17 mouse cellular contexts compared by ENCODE assay signal in genomic region chr19:11335932-11336331, GRCm38 (mm10). TPM values are rescaled to one million over a fixed set of nuclear protein-coding genes. Genes with fewer than 3 reads are reported as not detected.
DNase-seq lines count a peak whose midpoint lies in the region; ATAC-seq and TF ChIP-seq lines count a peak whose summit lies in the region.
"Had no signal": no experiment of that assay in that cellular context is flagged by ENCODE, and none has a peak within 500 bp of the region (broad histone marks: within the 10 kb centered on the region; RNA-seq: fewer than 3 reads in every experiment).

Gene Ms4a7 (minus strand): TSS chr19:11336146.

- DNase-seq in kidney, postnatal 0 days (ENCODE audit: low spot score), result no peak
- DNase-seq in kidney, postnatal 14 days, result no peak
- no peak for DNase-seq in thymus, adult 2 months
- DNase-seq in thymus, postnatal 4 days, result no peak
- no peak for DNase-seq in stomach, postnatal 0 days (ENCODE audit: low spot score)
- DNase-seq in adrenal gland, adult 2 months, result no peak
- DNase-seq: cerebellum, adult 2 months; heart, postnatal 10 days; kidney, adult 11 months; kidney, postnatal 25 days; right cerebral cortex, postnatal 14 days; thymus, postnatal 14 days had no signal

- no peak within 1 kb of the TSS for H3K9ac ChIP-seq in kidney, postnatal 0 days (ENCODE audit: low read depth, low read length)
- H3K9ac ChIP-seq in stomach, postnatal 0 days (ENCODE audit: low read length), result no peak within 1 kb of the TSS
- no peak within 1 kb of the TSS for H3K9ac ChIP-seq in forebrain, embryonic 15.5 days (replicated peaks)
- H3K9ac ChIP-seq: hindbrain, embryonic 14.5 days had no signal

- H3K79me2 ChIP-seq in macrophage (ENCODE audit: inconsistent target), result peaks cover 50% of the 10 kb centered on the region

- no peaks in the 10 kb centered on the region for H3K4me1 ChIP-seq in kidney, postnatal 0 days (replicated peaks; ENCODE audit: insufficient read depth, low read length)
- no peaks in the 10 kb centered on the region for H3K4me1 ChIP-seq in thymus, adult 2 months (replicated peaks; ENCODE audit: control insufficient read depth, insufficient read depth, low read length)
- no peaks in the 10 kb centered on the region for H3K4me1 ChIP-seq in stomach, postnatal 0 days (replicated peaks; ENCODE audit: control insufficient read depth, insufficient read depth)
- H3K4me1 ChIP-seq in forebrain, embryonic 15.5 days, result no peaks in the 10 kb centered on the region
- H3K4me1 ChIP-seq: midbrain, embryonic 10.5 days had no signal

- no peak for TF ChIP-seq POLR2A in thymus, adult 2 months (IDR thresholded peaks at IDR 0.05; ENCODE audit: control insufficient read depth, extremely low read depth, insufficient read depth, low read length, poor library complexity)

- TF ChIP-seq EP300 in stomach, postnatal 0 days (optimal IDR thresholded peaks at IDR 0.05), result no peak

- TF ChIP-seq CTCF in kidney, postnatal 0 days (IDR thresholded peaks at IDR 0.05; ENCODE audit: low read depth), result no peak
- TF ChIP-seq CTCF in thymus, adult 2 months (IDR thresholded peaks at IDR 0.05; ENCODE audit: borderline replicate concordance, control insufficient read depth, extremely low read depth, insufficient read depth, low read length, poor library complexity), result no peak
- no peak for TF ChIP-seq CTCF in stomach, postnatal 0 days (IDR thresholded peaks at IDR 0.05; ENCODE audit: low read depth)

- ATAC-seq in kidney, postnatal 0 days (replicated peaks; ENCODE audit: low FRiP score, low read depth), result no peak
- no peak for ATAC-seq in stomach, postnatal 0 days (ENCODE audit: low FRiP score, low TSS enrichment)
- ATAC-seq in forebrain, embryonic 15.5 days (replicated peaks), result no peak

- 77% methylated on average over 6 of the region's 6 CpGs for WGBS in kidney, postnatal 0 days
- 15% methylated on average over 6 of the region's 6 CpGs for WGBS in thymus, adult 2 months
- WGBS in macrophage (ENCODE audit: missing documents), result 6% methylated on average over 6 of the region's 6 CpGs
- 70% methylated on average over 6 of the region's 6 CpGs for WGBS in stomach, postnatal 0 days
- 83% methylated on average over 6 of the region's 6 CpGs for WGBS in forebrain, embryonic 15.5 days

- H3K27me3 ChIP-seq in kidney, postnatal 0 days (ENCODE audit: insufficient read depth, low read length), result no peaks in the 10 kb centered on the region
- no peaks in the 10 kb centered on the region for H3K27me3 ChIP-seq in thymus, adult 2 months (ENCODE audit: control insufficient read depth, insufficient read depth, low read length)
- no peaks in the 10 kb centered on the region for H3K27me3 ChIP-seq in stomach, postnatal 0 days (ENCODE audit: control insufficient read depth, insufficient read depth, low read length)
- H3K27me3 ChIP-seq in forebrain, embryonic 15.5 days, result no peaks in the 10 kb centered on the region

- no peaks in the 10 kb centered on the region for H3K9me3 ChIP-seq in kidney, postnatal 0 days (replicated peaks; ENCODE audit: low read length)
- no peaks in the 10 kb centered on the region for H3K9me3 ChIP-seq in stomach, postnatal 0 days (ENCODE audit: control insufficient read depth, low read length)
- no peaks in the 10 kb centered on the region for H3K9me3 ChIP-seq in forebrain, embryonic 15.5 days
- H3K9me3 ChIP-seq: midbrain, embryonic 10.5 days had no signal

- H3K36me3 ChIP-seq in kidney, postnatal 0 days (ENCODE audit: insufficient read depth, low read length), result no peaks in the 10 kb centered on the region
- H3K36me3 ChIP-seq in thymus, adult 2 months (ENCODE audit: control insufficient read depth, insufficient read depth, low read length), result no peaks in the 10 kb centered on the region
- H3K36me3 ChIP-seq in macrophage (ENCODE audit: inconsistent target), result peaks cover 3% of the 10 kb centered on the region; the same call in 1 of the 2 replicates
- no peaks in the 10 kb centered on the region for H3K36me3 ChIP-seq in stomach, postnatal 0 days (ENCODE audit: control insufficient read depth, insufficient read depth, low read length)
- no peaks in the 10 kb centered on the region for H3K36me3 ChIP-seq in forebrain, embryonic 15.5 days
- H3K36me3 ChIP-seq: midbrain, embryonic 10.5 days had no signal

- no peak within 1 kb of the TSS for H3K4me2 ChIP-seq in kidney, postnatal 0 days (ENCODE audit: low read length)
- H3K4me2 ChIP-seq in stomach, postnatal 0 days (replicated peaks; ENCODE audit: low read depth), result no peak within 1 kb of the TSS
- no peak within 1 kb of the TSS for H3K4me2 ChIP-seq in forebrain, embryonic 15.5 days (replicated peaks)
- H3K4me2 ChIP-seq: hindbrain, embryonic 14.5 days had no signal

- no peak within 1 kb of the TSS for H3K4me3 ChIP-seq in kidney, postnatal 0 days (replicated peaks; ENCODE audit: low read depth, low read length)
- H3K4me3 ChIP-seq in thymus, adult 2 months (ENCODE audit: control insufficient read depth, insufficient read depth, low read length), result no peak within 1 kb of the TSS
- H3K4me3 ChIP-seq in macrophage (ENCODE audit: inconsistent target), result peak within 1 kb of the TSS; percentile 44
- no peak within 1 kb of the TSS for H3K4me3 ChIP-seq in stomach, postnatal 0 days (ENCODE audit: low read depth, low read length)
- H3K4me3 ChIP-seq in forebrain, embryonic 15.5 days, result no peak within 1 kb of the TSS
- H3K4me3 ChIP-seq: midbrain, embryonic 10.5 days had no signal

- no peak within 1 kb of the TSS for H3K27ac ChIP-seq in kidney, postnatal 0 days
- no peak within 1 kb of the TSS for H3K27ac ChIP-seq in thymus, adult 2 months (ENCODE audit: control insufficient read depth, insufficient read depth, low read length)
- peak within 1 kb of the TSS; percentile 88 for H3K27ac ChIP-seq in macrophage
- no peak within 1 kb of the TSS for H3K27ac ChIP-seq in stomach, postnatal 0 days (replicated peaks)
- no peak within 1 kb of the TSS for H3K27ac ChIP-seq in forebrain, embryonic 15.5 days (replicated peaks)
- H3K27ac ChIP-seq: hindbrain, embryonic 14.5 days; midbrain, embryonic 10.5 days had no signal

RNA-seq across cellular contexts. Expression of gene Ms4a7, which starts in this region (rescaled TPM):
- 9.7 and 11.8 TPM in 2 replicates for polyA plus RNA-seq in kidney, postnatal 0 days (2015; fragmentation: Nextera tagmentation; extraction: Ambion mirVana)
- 5.8 and 10.6 TPM in 2 replicates for polyA plus RNA-seq in thymus, adult 2 months (2012; rRNA removed)
- 1,000 to 10,000 TPM in 13 of 26 experiments, 100 to 1,000 TPM in 13; 303 to 1,575 (median 1,009) TPM for total RNA-seq in macrophage (2018; cell fraction: chromatin; rRNA removed)
- total RNA-seq in macrophage (2018; cell fraction: cytosol; rRNA removed), result 1,000 to 10,000 TPM in 25 of 26 experiments, 100 to 1,000 TPM in 1; 984 to 1,503 (median 1,237) TPM
- 1,000 to 10,000 TPM in 23 of 26 experiments, 100 to 1,000 TPM in 3; 589 to 1,469 (median 1,159) TPM for total RNA-seq in macrophage (2018; cell fraction: nucleus; rRNA removed)
- 1,229 to 1,780 TPM (median 1,290 TPM) in 3 replicates for polyA plus RNA-seq in macrophage (2018)
- 13.6 and 15.0 TPM in 2 replicates for polyA plus RNA-seq in stomach, postnatal 0 days (2015; fragmentation: Nextera tagmentation; extraction: Ambion mirVana)
- 1 to 10 TPM; 1.9 TPM for total RNA-seq in adrenal gland, adult 2 months (2021)
- 0.85 and 1.2 TPM in 2 replicates for polyA plus RNA-seq in adrenal gland, adult 2 months (2012; rRNA removed)
- 2.2 TPM in 2 replicates for polyA plus RNA-seq in forebrain, embryonic 15.5 days (2015; fragmentation: Nextera tagmentation; extraction: Ambion mirVana)
- total RNA-seq: layer of hippocampus, postnatal 25 days had no signal

Comparison
In these comparisons a context has a peak if more than half of its experiments do, and no peak if none do; other contexts are left out.
1. RNA of gene Ms4a7 (polyA plus RNA-seq): 1,229 to 1,780 TPM in macrophage; 13.6 to 15.0 TPM in stomach, postnatal 0 days, 9.7 to 11.8 TPM in kidney, postnatal 0 days, 5.8 to 10.6 TPM in thymus, adult 2 months, 2.2 TPM in forebrain, embryonic 15.5 days and 0.85 to 1.2 TPM in adrenal gland, adult 2 months; every median in the first group is over 10 times any median in the second.